Mouse (Mus musculus) CD4-positive, CD25-positive, alpha-beta regulatory T cell (primary cell): ENCODE measurements around the gene Bloc1s4. TPM values are rescaled to one million over a fixed set of nuclear protein-coding genes. Genes with fewer than 3 reads are reported as not detected.

ENCODE experiments used
- polyA plus RNA-seq: library from polyadenylated mRNA; unstranded; fragments of 100-300 nt; shearing (Covaris generic); gene quantifications from one replicate; pipeline ENCODE4 v1.2.1, GENCODE M21; 2017

The Bloc1s4 gene
- polyA plus RNA-seq, result 37.7 TPM

DNA sequence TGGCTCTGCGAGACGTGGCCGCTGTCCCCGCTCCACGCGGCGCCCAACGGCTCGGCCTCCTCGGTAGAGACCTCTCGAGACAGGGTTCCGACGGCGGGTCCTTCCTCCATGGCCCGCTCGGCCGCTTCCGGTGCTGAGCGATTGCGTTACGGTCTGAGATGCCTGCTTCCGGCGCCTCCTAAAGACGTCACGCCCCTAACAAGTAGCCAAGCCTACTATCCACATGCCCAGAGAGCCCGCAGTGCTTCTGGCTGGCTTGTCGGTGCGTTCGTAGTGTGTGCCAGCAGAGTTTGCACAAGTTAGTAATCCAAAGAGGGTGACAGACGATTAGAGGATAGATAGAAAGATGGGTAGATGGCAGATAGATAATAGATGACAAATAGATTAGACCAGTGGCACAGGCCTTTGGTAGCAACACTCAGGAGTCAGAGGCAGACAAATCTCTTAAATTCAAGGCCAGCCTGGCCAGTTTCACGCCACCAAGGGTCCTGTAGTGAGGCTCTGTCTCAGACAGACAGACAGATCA, at the start of gene Bloc1s4:
Bloc1s4 (minus strand) TSS at position 115 of the 526 bp plus-strand sequence.

DNA sequence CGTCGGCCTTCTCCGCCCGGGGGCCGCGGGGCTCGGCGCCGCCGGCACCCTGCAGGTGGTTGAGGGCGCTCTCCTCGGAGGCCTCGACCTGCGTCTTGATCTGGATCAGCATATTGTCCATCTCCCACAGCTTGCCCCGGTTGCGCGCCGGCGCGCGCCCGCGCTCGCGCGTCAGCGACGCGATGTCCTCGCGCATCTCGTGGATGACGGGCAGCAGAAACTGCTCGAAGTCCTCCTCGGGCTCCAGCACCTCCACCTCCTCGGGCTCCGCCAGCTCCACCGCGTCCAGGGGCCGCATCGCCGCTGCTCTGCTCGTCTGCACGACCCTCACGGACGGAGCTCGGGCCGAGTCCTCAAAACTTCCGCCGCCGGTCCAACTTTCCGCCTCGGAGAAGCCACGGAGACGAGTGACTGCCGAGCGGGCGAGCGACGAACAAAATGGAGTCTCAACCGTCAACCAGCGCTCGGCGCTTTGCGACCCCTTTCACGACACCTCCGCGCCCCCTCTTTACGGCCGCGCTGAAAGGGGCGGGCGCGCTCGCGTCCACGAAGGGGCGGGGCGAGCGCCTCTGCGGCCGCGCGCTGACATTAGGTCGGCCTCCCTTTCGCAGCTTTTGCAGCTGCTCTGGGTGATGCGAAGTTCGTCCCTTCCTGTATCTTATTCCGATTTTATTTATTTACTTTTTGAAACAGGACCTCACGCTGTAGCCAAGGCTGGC, 48.0 kb upstream of the Bloc1s4 start, which contains the start of gene Mrfap1:
Mrfap1 (minus strand) TSS at position 477 of the 719 bp plus-strand sequence.

Other genes with a start within 250 kb of the Bloc1s4 start
- 88.5 TPM for gene Tbc1d14, start 155.4 kb downstream of the Bloc1s4 start, polyA plus RNA-seq
- 36.8 TPM for gene D5Ertd579e, start 52.6 kb downstream of the Bloc1s4 start, polyA plus RNA-seq
- gene Mrfap1, start 48.1 kb upstream of the Bloc1s4 start, polyA plus RNA-seq, result 242 TPM
- gene Man2b2, start 82.0 kb upstream of the Bloc1s4 start, polyA plus RNA-seq, result 20.7 TPM
- gene Ppp2r2c, start 119.9 kb upstream of the Bloc1s4 start, polyA plus RNA-seq, result not detected
- gene Wfs1, start 240.6 kb upstream of the Bloc1s4 start, polyA plus RNA-seq, result 2.5 TPM